Mouse (Mus musculus): Measurements from ENCODE around the gene Nol8.

- TF ChIP-seq FLI1 (IDR thresholded peaks at IDR 0.05; ENCODE audit: low read length): no peak
- no peak for TF ChIP-seq GATA1 (IDR thresholded peaks at IDR 0.05; ENCODE audit: borderline replicate concordance, low read length)
These were observed 38.2 kb downstream of the Nol8 start for GRCm38 (mm10) chr13:49691056-49691455.
